Mouse (Mus musculus): ENCODE results near the gene Cd36. TPM values are rescaled to one million over a fixed set of nuclear protein-coding genes. Genes with fewer than 3 reads are reported as not detected.

Gene Cd36
- polyA plus RNA-seq, 1 experiment = not detected

- H3K4me3 ChIP-seq (replicated peaks) = no peak overlapping the region
- no peaks in the 10 kb centered on the region for H3K27me3 ChIP-seq (replicated peaks)
- no peaks in the 10 kb centered on the region for H3K9me3 ChIP-seq
- no peak for TF ChIP-seq GATA1 (IDR thresholded peaks at IDR 0.05; ENCODE audit: borderline replicate concordance, low read length)
- no peak for TF ChIP-seq FLI1 (IDR thresholded peaks at IDR 0.05; ENCODE audit: low read length)
- no peaks in the 10 kb centered on the region for H3K36me3 ChIP-seq (replicated peaks; ENCODE audit: low read length)
- no peaks in the 10 kb centered on the region for H3K4me1 ChIP-seq
Measured at GRCm38 (mm10) chr5:17821395-17821794, 67.2 kb downstream of the Cd36 start.

GRCm38 (mm10) chr5:17820239-17820999 is 68.2 kb downstream of the Cd36 start:
- TF ChIP-seq FLI1 (IDR thresholded peaks at IDR 0.05; ENCODE audit: low read length) (no peak), GATA1 (IDR thresholded peaks at IDR 0.05; ENCODE audit: borderline replicate concordance, low read length) (no peak)
- Histone ChIP-seq H3K4me1 (no peaks in the 10 kb centered on the region), H3K9me3 (no peaks in the 10 kb centered on the region), H3K36me3 (replicated peaks; ENCODE audit: low read length) (no peaks in the 10 kb centered on the region), H3K27me3 (replicated peaks) (no peaks in the 10 kb centered on the region), H3K4me3 (replicated peaks) (no peak overlapping the region)

DNA sequence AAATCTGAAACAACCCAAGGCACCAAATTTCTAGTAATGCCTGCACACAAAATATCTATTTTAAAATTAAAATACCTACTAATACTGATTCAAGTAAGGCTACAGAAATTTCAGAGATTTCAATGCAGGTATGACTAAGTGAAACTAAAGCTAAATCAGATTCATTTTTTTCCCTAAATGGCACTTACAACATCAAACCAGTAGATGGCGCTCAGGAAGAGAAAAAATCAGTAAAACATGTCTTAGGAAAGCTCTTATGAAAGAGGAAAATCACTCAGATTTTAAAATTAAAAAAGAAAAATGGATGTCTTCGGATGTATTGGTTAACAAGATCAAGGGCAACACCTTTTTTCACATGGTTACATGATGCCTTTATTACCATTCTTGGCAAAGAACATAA is 72.4 kb downstream of the Cd36 start:
- Histone ChIP-seq H3K27me3 (replicated peaks) (no peaks in the 10 kb centered on the region), H3K36me3 (replicated peaks; ENCODE audit: low read length) (no peaks in the 10 kb centered on the region)
- TF ChIP-seq GATA1 (IDR thresholded peaks at IDR 0.05; ENCODE audit: borderline replicate concordance, low read length) (no peak), FLI1 (IDR thresholded peaks at IDR 0.05; ENCODE audit: low read length) (no peak)

DNA sequence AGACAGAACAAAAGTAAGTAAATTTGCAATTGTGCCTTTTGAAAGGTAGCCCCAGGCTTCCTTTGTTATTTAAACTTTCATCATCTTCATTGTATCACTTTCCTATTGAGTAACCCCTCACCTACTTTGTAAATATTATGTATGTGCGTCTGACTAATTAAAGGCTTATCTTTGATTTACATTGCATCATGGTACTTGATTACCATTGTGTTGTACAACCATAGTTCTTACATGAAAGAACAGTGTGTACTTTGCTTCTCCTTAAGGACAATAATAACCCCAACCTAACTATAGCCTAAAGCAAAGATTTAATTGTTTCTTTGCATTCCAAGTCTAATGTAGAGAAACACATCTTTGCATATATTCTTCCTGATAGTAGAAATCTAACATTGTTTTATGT is 78.3 kb downstream of the Cd36 start:
- peaks cover 5% of the 10 kb centered on the region; the same call in 1 of the 2 replicates for H3K9me3 ChIP-seq
- TF ChIP-seq FLI1 (IDR thresholded peaks at IDR 0.05; ENCODE audit: low read length) = no peak
- TF ChIP-seq GATA1 (IDR thresholded peaks at IDR 0.05; ENCODE audit: borderline replicate concordance, low read length) = no peak

More for the DNA sequence above, 72.4 kb downstream of the Cd36 start:
- Histone ChIP-seq H3K4me3 (replicated peaks) (no peak overlapping the region), H3K9me3 (no peaks in the 10 kb centered on the region), H3K4me1 (no peaks in the 10 kb centered on the region)

GRCm38 (mm10) chr5:17806774-17807377 is 81.7 kb downstream of the Cd36 start:
- Histone ChIP-seq H3K4me3 (replicated peaks) (no peak overlapping the region), H3K4me1 (no peaks in the 10 kb centered on the region), H3K36me3 (replicated peaks; ENCODE audit: low read length) (no peaks in the 10 kb centered on the region), H3K9me3 (peaks cover 5% of the 10 kb centered on the region; the same call in 1 of the 2 replicates), H3K27me3 (replicated peaks) (no peaks in the 10 kb centered on the region)
- TF ChIP-seq FLI1 (IDR thresholded peaks at IDR 0.05; ENCODE audit: low read length) (no peak), GATA1 (IDR thresholded peaks at IDR 0.05; ENCODE audit: borderline replicate concordance, low read length) (no peak)

More for the DNA sequence above, 78.3 kb downstream of the Cd36 start:
- no peaks in the 10 kb centered on the region for H3K36me3 ChIP-seq (replicated peaks; ENCODE audit: low read length)
- H3K4me1 ChIP-seq = no peaks in the 10 kb centered on the region
- H3K27me3 ChIP-seq (replicated peaks) = no peaks in the 10 kb centered on the region
- H3K4me3 ChIP-seq (replicated peaks) = no peak overlapping the region

- H3K36me3 ChIP-seq (replicated peaks; ENCODE audit: low read length) = no peaks in the 10 kb centered on the region
- H3K9me3 ChIP-seq = peaks cover 14% of the 10 kb centered on the region; the same call in 1 of the 2 replicates
- H3K4me1 ChIP-seq = no peaks in the 10 kb centered on the region
- no peak for TF ChIP-seq FLI1 (IDR thresholded peaks at IDR 0.05; ENCODE audit: low read length)
- H3K4me3 ChIP-seq (replicated peaks) = no peak overlapping the region
- no peaks in the 10 kb centered on the region for H3K27me3 ChIP-seq (replicated peaks)
Measured at GRCm38 (mm10) chr5:17776571-17776970, 112.0 kb downstream of the Cd36 start.

GRCm38 (mm10) chr5:17770328-17770727 is 118.3 kb downstream of the Cd36 start:
- H3K36me3 ChIP-seq (replicated peaks; ENCODE audit: low read length) = no peaks in the 10 kb centered on the region
- H3K27me3 ChIP-seq (replicated peaks) = no peaks in the 10 kb centered on the region
- TF ChIP-seq FLI1 (IDR thresholded peaks at IDR 0.05; ENCODE audit: low read length) = no peak
- no peak for TF ChIP-seq GATA1 (IDR thresholded peaks at IDR 0.05; ENCODE audit: borderline replicate concordance, low read length)
- no peak overlapping the region for H3K4me3 ChIP-seq (replicated peaks)
- H3K4me1 ChIP-seq = no peaks in the 10 kb centered on the region
- H3K9me3 ChIP-seq = peaks cover 4% of the 10 kb centered on the region; the same call in 1 of the 2 replicates

- Histone ChIP-seq H3K27me3 (replicated peaks) (no peaks in the 10 kb centered on the region), H3K36me3 (replicated peaks; ENCODE audit: low read length) (no peaks in the 10 kb centered on the region), H3K4me1 (no peaks in the 10 kb centered on the region), H3K9me3 (no peaks in the 10 kb centered on the region), H3K4me3 (replicated peaks) (no peak overlapping the region)
- TF ChIP-seq GATA1 (IDR thresholded peaks at IDR 0.05; ENCODE audit: borderline replicate concordance, low read length) (no peak), FLI1 (IDR thresholded peaks at IDR 0.05; ENCODE audit: low read length) (no peak)
Measured at GRCm38 (mm10) chr5:17766006-17766677, 122.5 kb downstream of the Cd36 start.

- no peaks in the 10 kb centered on the region for H3K36me3 ChIP-seq (replicated peaks; ENCODE audit: low read length)
- no peaks in the 10 kb centered on the region for H3K4me1 ChIP-seq
- H3K27me3 ChIP-seq (replicated peaks) = no peaks in the 10 kb centered on the region
- no peaks in the 10 kb centered on the region; the same call in 1 of the 2 replicates for H3K9me3 ChIP-seq
- H3K4me3 ChIP-seq (replicated peaks) = no peak overlapping the region
- no peak for TF ChIP-seq FLI1 (IDR thresholded peaks at IDR 0.05; ENCODE audit: low read length)
- TF ChIP-seq GATA1 (IDR thresholded peaks at IDR 0.05; ENCODE audit: borderline replicate concordance, low read length) = no peak
Measured at GRCm38 (mm10) chr5:17753471-17754005, 135.1 kb downstream of the Cd36 start.

Measured in megakaryocyte, embryonic 14.5 days (primary cell).